Mouse (Mus musculus): Measurements from ENCODE around the gene Igdcc3. TPM values are rescaled to one million over a fixed set of nuclear protein-coding genes. Genes with fewer than 3 reads are reported as not detected.
"Not testable (repeated sequence)": the region's sequence is repeated elsewhere in the genome, so short reads cannot be mapped to it uniquely, and the experiment has no call there.

Igdcc3 gene
- polyA plus RNA-seq, 1 experiment from 2014 or later, result 0.33 TPM

GRCm38 (mm10) chr9:65220398-65220797, 79.4 kb downstream of the Igdcc3 start:
- 36% methylated on average over 3 of the region's 3 CpGs for WGBS
- not testable (repeated sequence) for H3K9me3 ChIP-seq (ENCODE audit: low read length); H3K4me1 ChIP-seq (ENCODE audit: insufficient read depth, low read depth, low read length); H3K27ac ChIP-seq (ENCODE audit: low read length); H3K36me3 ChIP-seq (ENCODE audit: insufficient read depth, low read length); H3K4me2 ChIP-seq (replicated peaks; ENCODE audit: low read depth, low read length); H3K9ac ChIP-seq (replicated peaks; ENCODE audit: low read depth); ATAC-seq; H3K27me3 ChIP-seq (replicated peaks; ENCODE audit: insufficient read depth, low read length); H3K4me3 ChIP-seq (ENCODE audit: low read depth, low read length); DNase-seq (ENCODE audit: low spot score)
- TF ChIP-seq CTCF (IDR thresholded peaks at IDR 0.05), result peak; percentile 23

- no peaks in the 10 kb centered on the region for H3K9me3 ChIP-seq (ENCODE audit: low read length)
These were observed 82.9 kb downstream of the Igdcc3 start for GRCm38 (mm10) chr9:65223927-65224326.

GRCm38 (mm10) chr9:65225795-65226194, 84.8 kb downstream of the Igdcc3 start:
- TF ChIP-seq EP300 (IDR thresholded peaks at IDR 0.05) (no peak), CTCF (IDR thresholded peaks at IDR 0.05) (peak; percentile 71)
- WGBS, result 28% methylated on average over 4 of the region's 4 CpGs
- DNase-seq (ENCODE audit: low spot score), result peak; percentile 53

More at GRCm38 (mm10) chr9:65223927-65224326, 82.9 kb downstream of the Igdcc3 start:
- H3K4me3 ChIP-seq (ENCODE audit: low read depth, low read length), result no peak overlapping the region
- H3K4me1 ChIP-seq (ENCODE audit: insufficient read depth, low read depth, low read length), result no peaks in the 10 kb centered on the region
- ATAC-seq (no peak), DNase-seq (ENCODE audit: low spot score) (no peak)
- H3K27ac ChIP-seq (ENCODE audit: low read length), result no peak overlapping the region
- H3K36me3 ChIP-seq (ENCODE audit: insufficient read depth, low read length), result no peaks in the 10 kb centered on the region
- TF ChIP-seq EP300 (IDR thresholded peaks at IDR 0.05) (no peak), CTCF (IDR thresholded peaks at IDR 0.05) (no peak)
- WGBS, result 74% methylated on average over 6 of the region's 6 CpGs
- H3K4me2 ChIP-seq (replicated peaks; ENCODE audit: low read depth, low read length), result no peak overlapping the region
- H3K9ac ChIP-seq (replicated peaks; ENCODE audit: low read depth), result no peak overlapping the region
- no peaks in the 10 kb centered on the region for H3K27me3 ChIP-seq (replicated peaks; ENCODE audit: insufficient read depth, low read length)

GRCm38 (mm10) chr9:65230250-65230649, 89.3 kb downstream of the Igdcc3 start:
- 71% methylated on average over 6 of the region's 6 CpGs for WGBS
- Histone ChIP-seq H3K27me3 (replicated peaks; ENCODE audit: insufficient read depth, low read length) (no peaks in the 10 kb centered on the region), H3K9me3 (ENCODE audit: low read length) (no peaks in the 10 kb centered on the region), H3K9ac (replicated peaks; ENCODE audit: low read depth) (no peak overlapping the region), H3K4me2 (replicated peaks; ENCODE audit: low read depth, low read length) (no peak overlapping the region), H3K4me3 (ENCODE audit: low read depth, low read length) (no peak overlapping the region), H3K4me1 (ENCODE audit: insufficient read depth, low read depth, low read length) (no peaks in the 10 kb centered on the region), H3K27ac (ENCODE audit: low read length) (no peak overlapping the region), H3K36me3 (ENCODE audit: insufficient read depth, low read length) (no peaks in the 10 kb centered on the region)
- TF ChIP-seq EP300 (IDR thresholded peaks at IDR 0.05) (no peak), CTCF (IDR thresholded peaks at IDR 0.05) (peak; percentile 39)
- DNase-seq (ENCODE audit: low spot score) (no peak), ATAC-seq (no peak)

More at GRCm38 (mm10) chr9:65225795-65226194, 84.8 kb downstream of the Igdcc3 start:
- ATAC-seq, result no peak
- no peaks in the 10 kb centered on the region for H3K4me1 ChIP-seq (ENCODE audit: insufficient read depth, low read depth, low read length)
- H3K4me3 ChIP-seq (ENCODE audit: low read depth, low read length), result no peak overlapping the region
- no peak overlapping the region for H3K4me2 ChIP-seq (replicated peaks; ENCODE audit: low read depth, low read length)
- no peak overlapping the region for H3K9ac ChIP-seq (replicated peaks; ENCODE audit: low read depth)
- H3K27me3 ChIP-seq (replicated peaks; ENCODE audit: insufficient read depth, low read length), result no peaks in the 10 kb centered on the region
- H3K36me3 ChIP-seq (ENCODE audit: insufficient read depth, low read length), result no peaks in the 10 kb centered on the region
- no peak overlapping the region for H3K27ac ChIP-seq (ENCODE audit: low read length)
- H3K9me3 ChIP-seq (ENCODE audit: low read length), result no peaks in the 10 kb centered on the region

- DNase-seq (ENCODE audit: low spot score) (no peak), ATAC-seq (no peak)
- H3K27ac ChIP-seq (ENCODE audit: low read length), result no peak overlapping the region
- no peaks in the 10 kb centered on the region for H3K9me3 ChIP-seq (ENCODE audit: low read length)
- 74% methylated on average over 8 of the region's 8 CpGs for WGBS
- no peak overlapping the region for H3K9ac ChIP-seq (replicated peaks; ENCODE audit: low read depth)
- no peak overlapping the region for H3K4me3 ChIP-seq (ENCODE audit: low read depth, low read length)
- TF ChIP-seq CTCF (IDR thresholded peaks at IDR 0.05), result no peak
- no peak for TF ChIP-seq EP300 (IDR thresholded peaks at IDR 0.05)
- no peaks in the 10 kb centered on the region for H3K27me3 ChIP-seq (replicated peaks; ENCODE audit: insufficient read depth, low read length)
- no peaks in the 10 kb centered on the region for H3K4me1 ChIP-seq (ENCODE audit: insufficient read depth, low read depth, low read length)
- H3K36me3 ChIP-seq (ENCODE audit: insufficient read depth, low read length), result no peaks in the 10 kb centered on the region
- H3K4me2 ChIP-seq (replicated peaks; ENCODE audit: low read depth, low read length), result no peak overlapping the region
These were observed 90.3 kb downstream of the Igdcc3 start for GRCm38 (mm10) chr9:65231284-65231683.

- TF ChIP-seq CTCF (IDR thresholded peaks at IDR 0.05), result no peak
- TF ChIP-seq EP300 (IDR thresholded peaks at IDR 0.05), result peak; percentile 29; the same call in 1 of the 2 replicates
- H3K4me3 ChIP-seq (ENCODE audit: low read depth, low read length), result no peak overlapping the region
- DNase-seq (ENCODE audit: low spot score) (no peak), ATAC-seq (no peak)
- WGBS, result 81% methylated on average over 9 of the region's 9 CpGs
- no peak overlapping the region for H3K27ac ChIP-seq (ENCODE audit: low read length)
- H3K9me3 ChIP-seq (ENCODE audit: low read length), result no peaks in the 10 kb centered on the region
- H3K36me3 ChIP-seq (ENCODE audit: insufficient read depth, low read length), result no peaks in the 10 kb centered on the region
- H3K9ac ChIP-seq (replicated peaks; ENCODE audit: low read depth), result no peak overlapping the region
- H3K4me1 ChIP-seq (ENCODE audit: insufficient read depth, low read depth, low read length), result no peaks in the 10 kb centered on the region
- no peaks in the 10 kb centered on the region for H3K27me3 ChIP-seq (replicated peaks; ENCODE audit: insufficient read depth, low read length)
- H3K4me2 ChIP-seq (replicated peaks; ENCODE audit: low read depth, low read length), result no peak overlapping the region
These were observed 92.4 kb downstream of the Igdcc3 start for GRCm38 (mm10) chr9:65233243-65233985.

Data from lung, postnatal 0 days (tissue).